Mouse (Mus musculus): ENCODE data around the gene Egln3. TPM values are rescaled to one million over a fixed set of nuclear protein-coding genes. Genes with fewer than 3 reads are reported as not detected.

Gene Egln3
- polyA plus RNA-seq, 1 experiment from 2014 or later: 4.0 TPM

DNA sequence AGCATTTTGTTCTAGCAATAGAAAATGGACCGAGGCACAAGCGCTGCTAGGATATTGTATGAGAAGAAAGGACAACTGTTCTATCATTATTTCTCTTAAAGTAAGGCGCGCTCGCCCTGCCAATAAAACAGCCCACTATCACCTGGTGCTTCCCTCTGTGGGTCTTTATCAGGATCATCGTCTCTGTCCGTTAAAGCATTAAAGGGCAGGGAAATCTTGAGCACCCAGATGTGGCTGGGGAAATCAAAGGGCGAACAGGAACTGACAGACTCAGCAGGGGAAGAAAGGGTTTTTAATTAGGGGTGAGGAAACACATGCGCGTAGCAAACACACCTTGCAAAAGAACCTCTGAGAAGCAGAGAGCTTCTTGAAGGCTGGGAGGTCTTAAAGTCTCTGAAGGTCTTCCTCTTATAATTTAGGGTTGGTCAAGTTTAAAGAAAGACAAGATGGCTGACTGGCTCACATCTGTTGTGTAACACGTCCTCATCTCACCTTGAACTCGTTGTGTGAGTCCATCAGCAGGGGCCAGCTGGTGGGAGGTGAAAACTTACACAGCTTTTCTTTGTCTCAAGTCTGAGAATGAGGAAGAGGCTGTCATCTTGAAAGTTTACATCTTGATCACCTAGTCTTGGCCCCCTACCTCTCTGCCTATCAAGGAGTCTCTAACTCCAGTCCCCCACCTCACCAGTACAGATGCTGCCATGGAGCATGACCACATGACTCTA is 18.5 kb upstream of the Egln3 start:
- H3K4me2 ChIP-seq (replicated peaks): no peak overlapping the region
- no peaks in the 10 kb centered on the region for H3K27me3 ChIP-seq
- H3K9me3 ChIP-seq: no peaks in the 10 kb centered on the region
- no peaks in the 10 kb centered on the region for H3K4me1 ChIP-seq (replicated peaks)
- H3K4me3 ChIP-seq (replicated peaks): no peak overlapping the region
- WGBS: 83% methylated on average over 12 of the region's 12 CpGs
- no peaks in the 10 kb centered on the region for H3K36me3 ChIP-seq
- H3K27ac ChIP-seq: no peak overlapping the region
- H3K9ac ChIP-seq (replicated peaks): no peak overlapping the region
- ATAC-seq: no peak

GRCm38 (mm10) chr12:54216673-54217072 is 13.0 kb upstream of the Egln3 start:
- H3K9ac ChIP-seq (replicated peaks): no peak overlapping the region
- no peak overlapping the region for H3K27ac ChIP-seq
- H3K27me3 ChIP-seq: no peaks in the 10 kb centered on the region
- H3K4me2 ChIP-seq (replicated peaks): no peak overlapping the region
- no peaks in the 10 kb centered on the region for H3K4me1 ChIP-seq (replicated peaks)
- ATAC-seq: no peak
- no peaks in the 10 kb centered on the region for H3K36me3 ChIP-seq
- no peaks in the 10 kb centered on the region for H3K9me3 ChIP-seq
- H3K4me3 ChIP-seq (replicated peaks): no peak overlapping the region
- 88% methylated on average over 5 of the region's 5 CpGs for WGBS

GRCm38 (mm10) chr12:54214426-54214825 is 10.8 kb upstream of the Egln3 start:
- H3K4me3 ChIP-seq (replicated peaks): no peak overlapping the region
- H3K27me3 ChIP-seq: no peaks in the 10 kb centered on the region
- no peak overlapping the region for H3K9ac ChIP-seq (replicated peaks)
- no peak overlapping the region for H3K27ac ChIP-seq
- no peak for ATAC-seq
- WGBS: 83% methylated on average over 6 of the region's 6 CpGs
- no peak overlapping the region for H3K4me2 ChIP-seq (replicated peaks)
- H3K36me3 ChIP-seq: no peaks in the 10 kb centered on the region
- H3K9me3 ChIP-seq: no peaks in the 10 kb centered on the region
- no peaks in the 10 kb centered on the region for H3K4me1 ChIP-seq (replicated peaks)

DNA sequence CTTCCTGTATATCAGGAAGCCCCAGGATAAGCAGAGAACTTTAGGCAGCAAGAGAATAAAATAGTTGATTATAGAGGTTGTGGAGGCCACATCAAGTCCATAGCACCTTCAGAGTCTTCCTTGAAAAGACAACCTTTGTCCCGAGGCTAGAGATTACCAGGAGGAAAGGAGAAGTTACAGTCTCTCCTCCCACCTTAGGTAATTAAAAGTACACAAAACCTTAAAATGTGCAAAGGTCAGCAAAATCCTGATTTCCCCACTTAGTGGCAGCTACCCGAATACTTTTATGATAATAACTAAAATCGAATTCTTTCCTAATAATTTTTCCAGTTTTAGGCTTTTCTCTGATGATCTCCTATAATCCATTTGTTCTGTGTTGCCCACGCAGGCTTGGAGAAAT is 10.2 kb upstream of the Egln3 start:
- Histone ChIP-seq H3K4me1 (replicated peaks) (no peaks in the 10 kb centered on the region), H3K27me3 (no peaks in the 10 kb centered on the region), H3K9ac (replicated peaks) (no peak overlapping the region), H3K9me3 (no peaks in the 10 kb centered on the region), H3K4me3 (replicated peaks) (no peak overlapping the region), H3K36me3 (no peaks in the 10 kb centered on the region), H3K27ac (no peak overlapping the region), H3K4me2 (replicated peaks) (no peak overlapping the region)
- 86% methylated on average over 4 of the region's 4 CpGs for WGBS
- no peak for ATAC-seq

DNA sequence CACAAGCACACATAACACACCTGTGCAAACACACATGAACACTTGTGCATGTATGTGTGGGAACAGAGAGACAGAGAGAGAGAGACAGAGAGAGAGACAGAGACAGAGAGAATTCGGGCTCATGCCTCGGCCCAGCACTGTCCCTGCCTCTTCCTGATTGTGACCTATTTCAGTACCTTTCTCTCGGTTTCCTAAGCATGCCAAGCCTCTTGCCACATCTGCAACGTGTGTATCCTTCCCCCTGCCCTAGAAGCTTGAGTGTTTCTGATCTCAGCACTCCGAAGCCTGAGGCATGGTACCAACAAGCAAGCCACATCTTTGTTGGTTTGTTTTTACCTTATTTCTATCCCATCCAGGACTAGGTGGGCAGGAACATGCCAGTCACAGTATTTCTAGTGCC is 9.6 kb upstream of the Egln3 start:
- Histone ChIP-seq H3K4me1 (replicated peaks) (no peaks in the 10 kb centered on the region), H3K36me3 (no peaks in the 10 kb centered on the region), H3K27ac (no peak overlapping the region), H3K9ac (replicated peaks) (no peak overlapping the region), H3K27me3 (no peaks in the 10 kb centered on the region), H3K4me3 (replicated peaks) (no peak overlapping the region), H3K9me3 (no peaks in the 10 kb centered on the region), H3K4me2 (replicated peaks) (no peak overlapping the region)
- 67% methylated on average over 5 of the region's 5 CpGs for WGBS
- ATAC-seq: no peak

DNA sequence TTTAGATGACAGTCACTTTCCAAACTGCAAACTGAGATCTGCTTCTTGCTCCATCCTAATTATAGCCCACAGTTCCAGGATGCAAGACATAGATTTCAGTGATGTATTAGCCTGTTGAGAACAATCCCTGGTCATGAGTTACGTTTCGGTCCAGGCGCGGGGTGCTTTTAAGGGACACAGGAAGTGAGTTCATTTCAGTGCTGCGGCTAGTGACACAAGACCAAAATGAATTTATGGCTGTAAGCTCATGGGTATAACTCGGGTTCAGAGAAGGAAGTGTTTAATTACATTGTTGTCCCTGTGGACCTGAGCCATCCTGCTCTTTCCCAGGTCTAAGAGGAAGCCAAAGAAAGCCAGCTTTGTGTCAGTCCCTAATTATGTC is 5.5 kb upstream of the Egln3 start:
- H3K9me3 ChIP-seq: no peaks in the 10 kb centered on the region
- H3K27me3 ChIP-seq: peaks cover 17% of the 10 kb centered on the region
- H3K4me3 ChIP-seq (replicated peaks): no peak overlapping the region
- ATAC-seq: no peak
- 83% methylated on average over 6 of the region's 6 CpGs for WGBS
- H3K4me2 ChIP-seq (replicated peaks): no peak overlapping the region
- no peaks in the 10 kb centered on the region for H3K36me3 ChIP-seq
- no peak overlapping the region for H3K27ac ChIP-seq
- H3K4me1 ChIP-seq (replicated peaks): peaks cover 2% of the 10 kb centered on the region; the same call in 1 of the 2 replicates
- no peak overlapping the region for H3K9ac ChIP-seq (replicated peaks)

GRCm38 (mm10) chr12:54208433-54209181 is 4.9 kb upstream of the Egln3 start:
- no peaks in the 10 kb centered on the region for H3K36me3 ChIP-seq
- no peaks in the 10 kb centered on the region for H3K9me3 ChIP-seq
- H3K4me2 ChIP-seq (replicated peaks): no peak overlapping the region
- no peak overlapping the region for H3K9ac ChIP-seq (replicated peaks)
- H3K27ac ChIP-seq: no peak overlapping the region
- H3K27me3 ChIP-seq: peaks cover 19% of the 10 kb centered on the region
- H3K4me3 ChIP-seq (replicated peaks): no peak overlapping the region
- WGBS: 58% methylated on average over 8 of the region's 8 CpGs
- H3K4me1 ChIP-seq (replicated peaks): peaks cover 8% of the 10 kb centered on the region
- ATAC-seq: no peak

DNA sequence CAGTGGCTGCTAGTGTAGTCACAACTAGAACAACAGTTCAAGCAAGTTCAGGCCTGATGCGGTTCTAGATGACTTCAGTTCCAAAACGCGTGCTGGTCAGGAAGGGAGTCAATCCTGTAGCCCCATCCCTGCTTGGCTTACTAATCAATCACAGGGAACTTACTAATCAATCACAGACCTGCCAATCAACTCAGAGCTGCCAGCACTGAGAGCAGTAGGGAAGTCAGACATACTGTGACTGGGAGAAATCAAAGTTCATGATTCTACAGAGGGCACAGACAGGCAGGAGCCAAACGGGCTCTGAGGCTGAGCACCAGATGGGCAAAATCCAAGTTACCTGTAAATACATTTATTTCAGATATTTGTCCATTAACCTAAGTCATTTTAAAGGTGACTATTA is 2.1 kb upstream of the Egln3 start:
- 96% methylated on average over 4 of the region's 4 CpGs for WGBS
- peaks cover 41% of the 10 kb centered on the region for H3K27me3 ChIP-seq
- H3K9me3 ChIP-seq: no peaks in the 10 kb centered on the region
- H3K9ac ChIP-seq (replicated peaks): no peak overlapping the region
- no peaks in the 10 kb centered on the region for H3K36me3 ChIP-seq
- no peak overlapping the region for H3K27ac ChIP-seq
- H3K4me1 ChIP-seq (replicated peaks): peaks cover 20% of the 10 kb centered on the region
- no peak for ATAC-seq
- H3K4me3 ChIP-seq (replicated peaks): no peak overlapping the region
- no peak overlapping the region for H3K4me2 ChIP-seq (replicated peaks)

DNA sequence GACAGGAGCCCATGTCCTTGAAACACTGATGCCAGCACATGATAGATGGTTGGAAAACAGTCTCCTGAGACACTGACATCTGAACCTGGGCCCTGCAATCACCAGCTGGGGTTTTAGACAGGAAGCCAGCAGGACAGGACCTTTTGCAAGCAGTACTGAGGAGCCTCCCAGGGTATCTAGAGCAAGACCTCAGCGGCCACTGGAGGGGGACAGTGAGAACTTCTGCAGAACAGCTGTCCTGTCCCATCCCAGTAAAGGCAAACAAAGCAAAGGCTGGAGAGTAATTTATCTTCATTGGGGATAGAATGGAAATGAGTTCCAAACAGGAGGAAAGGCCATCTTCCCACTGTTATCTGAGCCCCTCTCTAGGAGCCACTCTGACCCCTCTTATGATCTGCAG is 1.5 kb upstream of the Egln3 start:
- Histone ChIP-seq H3K9ac (replicated peaks) (no peak overlapping the region), H3K4me3 (replicated peaks) (no peak overlapping the region), H3K27me3 (peaks cover 41% of the 10 kb centered on the region), H3K9me3 (no peaks in the 10 kb centered on the region), H3K4me2 (replicated peaks) (no peak overlapping the region), H3K36me3 (no peaks in the 10 kb centered on the region), H3K4me1 (replicated peaks) (peaks cover 20% of the 10 kb centered on the region), H3K27ac (no peak overlapping the region)
- ATAC-seq: no peak
- 4% methylated on average over 1 of the region's 1 CpGs for WGBS

DNA sequence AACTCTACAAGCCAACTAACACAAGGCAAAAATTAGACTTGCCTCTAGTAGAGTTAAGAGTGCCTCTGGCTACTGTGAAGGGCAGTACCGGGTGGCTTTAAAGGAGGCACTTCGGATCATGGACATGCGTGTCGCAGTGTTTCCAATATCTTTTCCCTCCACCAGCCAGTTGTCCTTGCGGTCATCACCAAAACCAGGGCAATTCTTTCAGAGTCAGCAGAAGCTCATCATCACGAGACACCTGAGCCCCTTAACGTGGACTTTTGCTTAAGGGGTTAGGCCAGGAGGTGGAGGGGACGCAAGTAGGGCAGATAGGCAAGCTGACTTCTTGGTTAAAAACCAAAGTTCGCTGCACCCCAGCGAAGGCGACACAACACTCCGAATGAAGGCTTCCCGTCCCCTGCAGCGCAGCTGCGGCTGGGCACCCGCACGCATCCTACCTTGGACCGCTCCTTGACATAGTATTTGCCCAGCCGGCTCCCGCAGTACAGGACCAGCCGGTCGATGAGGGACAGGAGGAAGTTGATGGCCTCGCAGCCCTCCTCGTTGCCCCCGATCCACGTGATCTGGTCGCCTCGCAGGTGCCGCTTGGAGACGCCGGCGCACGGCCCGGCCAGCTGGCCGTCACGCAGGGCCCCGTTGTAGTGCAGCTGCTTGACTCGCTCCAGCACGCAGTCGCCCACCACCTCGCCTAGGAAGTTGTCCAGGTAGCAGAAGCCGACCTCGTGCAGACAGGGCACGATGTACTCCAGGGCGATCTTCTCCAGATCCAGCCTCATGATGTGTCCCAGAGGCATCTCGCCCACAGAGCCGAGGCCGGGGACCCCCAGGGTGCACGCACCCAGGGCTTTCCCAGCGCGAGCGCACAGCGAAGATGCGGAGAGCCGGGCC is 650 bp downstream of the Egln3 start:
- H3K27ac ChIP-seq: 0 out of 2 replicates have a peak overlapping the region, but pooled peaks have one; percentile 7
- 4% methylated on average over 55 of the region's 55 CpGs for WGBS
- peak; percentile 75 for ATAC-seq

GRCm38 (mm10) chr12:54202276-54202675 is 1.4 kb downstream of the Egln3 start:
- H3K9ac ChIP-seq (replicated peaks): no peak overlapping the region
- peak overlapping the region; percentile 99 for H3K4me2 ChIP-seq (replicated peaks)
- ATAC-seq: no peak
- peak overlapping the region; percentile 55 for H3K4me3 ChIP-seq (replicated peaks)
- 55% methylated on average over 6 of the region's 6 CpGs for WGBS
- H3K36me3 ChIP-seq: no peaks in the 10 kb centered on the region
- no peaks in the 10 kb centered on the region for H3K9me3 ChIP-seq
- no peak overlapping the region for H3K27ac ChIP-seq
- H3K4me1 ChIP-seq (replicated peaks): peaks cover 34% of the 10 kb centered on the region
- H3K27me3 ChIP-seq: peaks cover 41% of the 10 kb centered on the region

More for the DNA sequence above, 650 bp downstream of the Egln3 start:
- Histone ChIP-seq H3K27me3 (peaks cover 41% of the 10 kb centered on the region), H3K4me1 (replicated peaks) (peaks cover 26% of the 10 kb centered on the region), H3K4me3 (replicated peaks) (peak overlapping the region; percentile 55), H3K4me2 (replicated peaks) (peak overlapping the region; percentile 99), H3K36me3 (no peaks in the 10 kb centered on the region), H3K9ac (replicated peaks) (peak overlapping the region; percentile 68), H3K9me3 (no peaks in the 10 kb centered on the region)

- 57% methylated on average over 6 of the region's 6 CpGs for WGBS
- Histone ChIP-seq H3K4me1 (replicated peaks) (peaks cover 47% of the 10 kb centered on the region), H3K36me3 (no peaks in the 10 kb centered on the region), H3K27me3 (peaks cover 42% of the 10 kb centered on the region), H3K9me3 (no peaks in the 10 kb centered on the region), H3K27ac (no peak overlapping the region), H3K4me3 (replicated peaks) (no peak overlapping the region), H3K4me2 (replicated peaks) (no peak overlapping the region; the same call in 1 of the 2 replicates), H3K9ac (replicated peaks) (no peak overlapping the region)
- ATAC-seq: no peak
Observed at GRCm38 (mm10) chr12:54200856-54201255, 2.8 kb downstream of the Egln3 start.
